Mouse (Mus musculus) MEL (cell line): ENCODE results near the gene Sertad1.

ENCODE experiments used
- CHD2 ChIP-seq: IDR thresholded peaks from 2 replicates; pipeline ENCODE4 v1.6.1; 2011; ENCODE audit warnings: low read length, improper control_type of control experiment
- CTCF ChIP-seq, 3 experiments: IDR thresholded peaks in 2 of 3; conservative IDR thresholded peaks in 1 of 3; 2 replicates each; pipeline ENCODE4 v1.5.1; 2011 to 2012; ENCODE audit warnings: low read length in 3 of 3, low read depth in 2 of 3, mild to moderate bottlenecking in 2 of 3, improper control_type of control experiment in 1 of 3, inconsistent platforms in 1 of 3, mixed read lengths in 1 of 3, moderate library complexity in 1 of 3; ENCODE audit not compliant: control insufficient read depth in 1 of 3, insufficient read depth in 1 of 3, poor library complexity in 1 of 3, severe bottlenecking in 1 of 3
- E2F4 ChIP-seq: IDR thresholded peaks from 2 replicates; pipeline ENCODE4 v1.6.1; 2011; ENCODE audit warnings: low read depth, low read length, improper control_type of control experiment, borderline replicate concordance
- ELF1 ChIP-seq: IDR thresholded peaks from 2 replicates; pipeline ENCODE4 v1.6.1; 2014; ENCODE audit warnings: low read depth, mild to moderate bottlenecking, inconsistent platforms, low read length, improper control_type of control experiment, moderate library complexity
- ETS1 ChIP-seq: IDR thresholded peaks from 2 replicates; pipeline ENCODE4 v1.6.1; 2012; ENCODE audit warnings: low read depth, mild to moderate bottlenecking, inconsistent platforms, low read length, improper control_type of control experiment, moderate library complexity
- MAZ ChIP-seq: IDR thresholded peaks from 2 replicates; pipeline ENCODE4 v1.6.1; 2012; ENCODE audit warnings: low read depth, mild to moderate bottlenecking, inconsistent platforms, low read length, improper control_type of control experiment
- MXI1 ChIP-seq: IDR thresholded peaks from 2 replicates; pipeline ENCODE4 v1.6.1; 2011; ENCODE audit warnings: mild to moderate bottlenecking, low read depth, low read length, improper control_type of control experiment
- POLR2A ChIP-seq, 2 experiments: IDR thresholded peaks; 2 replicates each; pipeline ENCODE4 v1.6.1; 2011 to 2012; ENCODE audit warnings: low read length in 2 of 2, mild to moderate bottlenecking in 2 of 2, control low read depth in 1 of 2, improper control_type of control experiment in 1 of 2, low read depth in 1 of 2, moderate library complexity in 1 of 2; ENCODE audit not compliant: control insufficient read depth in 1 of 2, insufficient read depth in 1 of 2, poor library complexity in 1 of 2
- SIN3A ChIP-seq: IDR thresholded peaks from 2 replicates; pipeline ENCODE4 v1.6.1; 2012; ENCODE audit warnings: low read length, improper control_type of control experiment, inconsistent platforms
- USF2 ChIP-seq, 2 experiments: IDR thresholded peaks; 2 replicates each; pipeline ENCODE4 v1.6.1; 2011 to 2012; ENCODE audit warnings: improper control_type of control experiment in 2 of 2, low read length in 2 of 2, borderline replicate concordance in 1 of 2, inconsistent platforms in 1 of 2, low read depth in 1 of 2, mild to moderate bottlenecking in 1 of 2; ENCODE audit not compliant: insufficient read depth in 1 of 2
- ZC3H11A ChIP-seq: IDR thresholded peaks from 2 replicates; pipeline ENCODE4 v1.6.1; 2012; ENCODE audit warnings: low read depth, mild to moderate bottlenecking, inconsistent platforms, low read length, improper control_type of control experiment
- ZKSCAN1 ChIP-seq: IDR thresholded peaks from 2 replicates; pipeline ENCODE4 v1.6.1; 2012; ENCODE audit warnings: low read depth, mild to moderate bottlenecking, inconsistent platforms, low read length, improper control_type of control experiment, moderate library complexity

DNA sequence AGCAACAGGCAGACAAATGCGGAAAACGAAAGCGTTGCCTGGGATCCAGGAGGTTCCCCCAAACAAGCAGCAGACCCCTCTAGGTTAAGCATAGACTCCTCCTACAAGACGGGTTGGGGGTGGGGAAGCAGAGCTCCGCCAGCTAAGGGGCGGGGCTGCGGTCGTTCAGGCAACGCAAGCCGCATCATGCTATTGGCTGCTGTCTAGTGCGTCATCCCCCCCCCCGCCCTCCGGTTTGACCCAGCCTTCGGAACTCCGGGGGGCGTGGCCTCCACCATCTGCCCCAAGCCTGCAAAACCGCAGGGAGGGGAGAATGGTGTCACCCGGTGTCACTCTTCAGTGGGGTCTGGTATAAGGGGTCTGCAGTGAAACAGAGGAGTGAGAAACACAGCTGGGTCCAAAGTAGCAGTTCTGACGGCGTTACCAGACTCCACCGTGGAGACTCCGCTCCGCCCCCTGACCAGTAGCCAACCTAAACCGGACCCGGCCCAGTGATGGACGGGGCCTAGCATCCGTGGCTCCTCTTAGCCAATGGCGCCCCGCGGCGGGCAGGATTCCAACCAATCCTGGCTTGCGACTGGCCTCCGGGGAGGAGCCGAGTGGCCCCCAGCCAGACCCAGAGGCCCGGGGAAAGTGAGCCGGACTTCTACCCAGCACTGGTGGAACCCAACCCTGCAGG is 13.4 kb upstream of the Sertad1 start, which contains the start of gene Sertad3:
- TF ChIP-seq E2F4 (peak; percentile 35; the same call in 1 of the 2 replicates), SIN3A (no peak; the same call in 1 of the 2 replicates), CTCF (IDR thresholded peaks at IDR 0.05 in 2 of 3, conservative IDR thresholded peaks at IDR 0.05 in 1 of 3; ENCODE audit: control insufficient read depth in 1 of 3, insufficient read depth in 1 of 3, low read depth in 2 of 3, low read length in 3 of 3, poor library complexity in 1 of 3, severe bottlenecking in 1 of 3) (no peak), POLR2A (IDR thresholded peaks at IDR 0.05; ENCODE audit: control insufficient read depth in 1 of 2, insufficient read depth in 1 of 2, low read depth in 1 of 2, low read length in 2 of 2, poor library complexity in 1 of 2) (peak in 1 of 2 experiments; percentile 54; a peak in 2 of 4 replicates), MAZ (peak; percentile 63; the same call in 1 of the 2 replicates), ZC3H11A (no peak), MXI1 (no peak), CHD2 (peak; percentile 52), ELF1 (0 out of 2 replicates have a peak, but pooled peaks have one; percentile 32), ETS1 (peak; percentile 24; the same call in 1 of the 2 replicates), USF2 (IDR thresholded peaks at IDR 0.05; ENCODE audit: borderline replicate concordance in 1 of 2, insufficient read depth in 1 of 2, low read depth in 1 of 2, low read length in 2 of 2) (no peak), ZKSCAN1 (no peak)
